Mouse (Mus musculus): ENCODE data around the gene Phactr4. TPM values are rescaled to one million over a fixed set of nuclear protein-coding genes. Genes with fewer than 3 reads are reported as not detected.

Phactr4 gene
- polyA plus RNA-seq, 1 experiment from 2014 or later = 17.6 TPM

GRCm38 (mm10) chr4:132373820-132374219 lies 48.5 kb downstream of the Phactr4 start:
- peaks cover 27% of the 10 kb centered on the region for H3K36me3 ChIP-seq (ENCODE audit: control insufficient read depth, insufficient read depth, low read length)
- H3K27ac ChIP-seq (replicated peaks) = no peak overlapping the region
- no peaks in the 10 kb centered on the region for H3K4me1 ChIP-seq (replicated peaks; ENCODE audit: control insufficient read depth, insufficient read depth)
- no peak overlapping the region for H3K4me3 ChIP-seq (ENCODE audit: low read depth, low read length)
- no peak overlapping the region for H3K9ac ChIP-seq (ENCODE audit: low read length)
- no peaks in the 10 kb centered on the region for H3K27me3 ChIP-seq (ENCODE audit: control insufficient read depth, insufficient read depth, low read length)
- no peak overlapping the region for H3K4me2 ChIP-seq (replicated peaks; ENCODE audit: low read depth)
- ATAC-seq (ENCODE audit: low FRiP score, low TSS enrichment) = no peak
- 100% methylated on average over 1 of the region's 1 CpGs for whole genome bisulfite sequencing
- no peaks in the 10 kb centered on the region for H3K9me3 ChIP-seq (ENCODE audit: control insufficient read depth, low read length)
- DNase-seq (ENCODE audit: low spot score) = no peak
- TF ChIP-seq EP300 (optimal IDR thresholded peaks at IDR 0.05) = no peak
- no peak for TF ChIP-seq CTCF (IDR thresholded peaks at IDR 0.05; ENCODE audit: low read depth)

GRCm38 (mm10) chr4:132369953-132370750 lies 52.1 kb downstream of the Phactr4 start:
- Histone ChIP-seq H3K36me3 (ENCODE audit: control insufficient read depth, insufficient read depth, low read length) (peaks cover 24% of the 10 kb centered on the region), H3K4me2 (replicated peaks; ENCODE audit: low read depth) (no peak overlapping the region), H3K27ac (replicated peaks) (no peak overlapping the region), H3K4me1 (replicated peaks; ENCODE audit: control insufficient read depth, insufficient read depth) (no peaks in the 10 kb centered on the region), H3K27me3 (ENCODE audit: control insufficient read depth, insufficient read depth, low read length) (no peaks in the 10 kb centered on the region), H3K4me3 (ENCODE audit: low read depth, low read length) (no peak overlapping the region), H3K9me3 (ENCODE audit: control insufficient read depth, low read length) (no peaks in the 10 kb centered on the region), H3K9ac (ENCODE audit: low read length) (no peak overlapping the region)
- no peak for DNase-seq (ENCODE audit: low spot score)
- TF ChIP-seq CTCF (IDR thresholded peaks at IDR 0.05; ENCODE audit: low read depth) (no peak), EP300 (optimal IDR thresholded peaks at IDR 0.05) (no peak)
- 78% methylated on average over 8 of the region's 8 CpGs for WGBS
- no peak for ATAC-seq (ENCODE audit: low FRiP score, low TSS enrichment)

GRCm38 (mm10) chr4:132367480-132368201 lies 54.6 kb downstream of the Phactr4 start:
- no peak overlapping the region for H3K4me2 ChIP-seq (replicated peaks; ENCODE audit: low read depth)
- ATAC-seq (ENCODE audit: low FRiP score, low TSS enrichment) (no peak), DNase-seq (ENCODE audit: low spot score) (no peak)
- WGBS = 82% methylated on average over 18 of the region's 18 CpGs
- H3K27ac ChIP-seq (replicated peaks) = no peak overlapping the region
- H3K4me3 ChIP-seq (ENCODE audit: low read depth, low read length) = no peak overlapping the region
- no peaks in the 10 kb centered on the region for H3K9me3 ChIP-seq (ENCODE audit: control insufficient read depth, low read length)
- H3K9ac ChIP-seq (ENCODE audit: low read length) = no peak overlapping the region
- TF ChIP-seq CTCF (IDR thresholded peaks at IDR 0.05; ENCODE audit: low read depth) = no peak
- no peak for TF ChIP-seq EP300 (optimal IDR thresholded peaks at IDR 0.05)
- no peaks in the 10 kb centered on the region for H3K4me1 ChIP-seq (replicated peaks; ENCODE audit: control insufficient read depth, insufficient read depth)
- H3K36me3 ChIP-seq (ENCODE audit: control insufficient read depth, insufficient read depth, low read length) = peaks cover 35% of the 10 kb centered on the region
- no peaks in the 10 kb centered on the region for H3K27me3 ChIP-seq (ENCODE audit: control insufficient read depth, insufficient read depth, low read length)

GRCm38 (mm10) chr4:132365450-132366060 lies 56.7 kb downstream of the Phactr4 start:
- H3K27me3 ChIP-seq (ENCODE audit: control insufficient read depth, insufficient read depth, low read length) = no peaks in the 10 kb centered on the region
- no peak overlapping the region for H3K4me3 ChIP-seq (ENCODE audit: low read depth, low read length)
- no peaks in the 10 kb centered on the region for H3K9me3 ChIP-seq (ENCODE audit: control insufficient read depth, low read length)
- no peak overlapping the region for H3K9ac ChIP-seq (ENCODE audit: low read length)
- no peak overlapping the region for H3K27ac ChIP-seq (replicated peaks)
- H3K36me3 ChIP-seq (ENCODE audit: control insufficient read depth, insufficient read depth, low read length) = peaks cover 30% of the 10 kb centered on the region
- no peak overlapping the region for H3K4me2 ChIP-seq (replicated peaks; ENCODE audit: low read depth)
- 62% methylated on average over 13 of the region's 13 CpGs for WGBS
- ATAC-seq (ENCODE audit: low FRiP score, low TSS enrichment) (no peak), DNase-seq (ENCODE audit: low spot score) (no peak)
- no peaks in the 10 kb centered on the region for H3K4me1 ChIP-seq (replicated peaks; ENCODE audit: control insufficient read depth, insufficient read depth)
- TF ChIP-seq EP300 (optimal IDR thresholded peaks at IDR 0.05) (no peak), CTCF (IDR thresholded peaks at IDR 0.05; ENCODE audit: low read depth) (no peak)

GRCm38 (mm10) chr4:132363487-132363886 lies 58.8 kb downstream of the Phactr4 start:
- no peaks in the 10 kb centered on the region for H3K27me3 ChIP-seq (ENCODE audit: control insufficient read depth, insufficient read depth, low read length)
- ATAC-seq (ENCODE audit: low FRiP score, low TSS enrichment) (no peak), DNase-seq (ENCODE audit: low spot score) (no peak)
- H3K9ac ChIP-seq (ENCODE audit: low read length) = no peak overlapping the region
- H3K27ac ChIP-seq (replicated peaks) = no peak overlapping the region
- H3K36me3 ChIP-seq (ENCODE audit: control insufficient read depth, insufficient read depth, low read length) = peaks cover 21% of the 10 kb centered on the region
- TF ChIP-seq CTCF (IDR thresholded peaks at IDR 0.05; ENCODE audit: low read depth) = no peak
- TF ChIP-seq EP300 (optimal IDR thresholded peaks at IDR 0.05) = no peak
- no peak overlapping the region for H3K4me3 ChIP-seq (ENCODE audit: low read depth, low read length)
- H3K4me2 ChIP-seq (replicated peaks; ENCODE audit: low read depth) = no peak overlapping the region
- WGBS = 95% methylated on average over 11 of the region's 11 CpGs
- H3K4me1 ChIP-seq (replicated peaks; ENCODE audit: control insufficient read depth, insufficient read depth) = no peaks in the 10 kb centered on the region
- no peaks in the 10 kb centered on the region for H3K9me3 ChIP-seq (ENCODE audit: control insufficient read depth, low read length)

Measured in stomach, postnatal 0 days (tissue).